Mouse (Mus musculus) frontal cortex, adult (tissue): Measurements from ENCODE around the gene Znhit6.
A peak's percentile ranks its signal among the peaks of the same experiment; 100 is the strongest.

Experiments
- ATAC-seq: cut with Nextera tagmentation; 2 replicates; pipeline ENCODE4 v1.9.2; 2017; ENCODE audit warnings: mild to moderate bottlenecking, moderate library complexity, mixed read lengths; ENCODE audit not compliant: low TSS enrichment

Gene Znhit6

GRCm38 (mm10) chr3:145605437-145606123, 29.6 kb downstream of the Znhit6 start:
- ATAC-seq: no peak

GRCm38 (mm10) chr3:145608320-145608719, 32.3 kb downstream of the Znhit6 start:
- ATAC-seq: no peak

- ATAC-seq: peak; percentile 63; the same call in 1 of the 2 replicates
These were observed 36.7 kb downstream of the Znhit6 start for GRCm38 (mm10) chr3:145612662-145613061.

- ATAC-seq: no peak
These were observed 37.2 kb downstream of the Znhit6 start for GRCm38 (mm10) chr3:145613234-145613633.

- ATAC-seq: no peak
These were observed 38.5 kb downstream of the Znhit6 start for GRCm38 (mm10) chr3:145614362-145615115.

- no peak for ATAC-seq
These were observed 42.3 kb downstream of the Znhit6 start for GRCm38 (mm10) chr3:145618299-145618698.

- no peak for ATAC-seq
These were observed 43.8 kb downstream of the Znhit6 start for GRCm38 (mm10) chr3:145619621-145620365.

GRCm38 (mm10) chr3:145621209-145621608, 45.2 kb downstream of the Znhit6 start:
- no peak for ATAC-seq

- 0 out of 2 replicates have a peak, but pooled peaks have one; percentile 34 for ATAC-seq
These were observed 47.0 kb downstream of the Znhit6 start for GRCm38 (mm10) chr3:145623047-145623446.

- ATAC-seq: no peak
These were observed 48.8 kb downstream of the Znhit6 start for GRCm38 (mm10) chr3:145624786-145625185.

GRCm38 (mm10) chr3:145625546-145625945, 49.5 kb downstream of the Znhit6 start:
- ATAC-seq: no peak

GRCm38 (mm10) chr3:145626063-145626462, 50.1 kb downstream of the Znhit6 start:
- no peak for ATAC-seq

- ATAC-seq: peak; percentile 82
These were observed 51.8 kb downstream of the Znhit6 start for GRCm38 (mm10) chr3:145627830-145628229.

GRCm38 (mm10) chr3:145628643-145629042, 52.6 kb downstream of the Znhit6 start:
- no peak for ATAC-seq

- ATAC-seq: no peak
These were observed 56.9 kb downstream of the Znhit6 start for GRCm38 (mm10) chr3:145632888-145633287.

- no peak for ATAC-seq
These were observed 58.2 kb downstream of the Znhit6 start for GRCm38 (mm10) chr3:145634002-145634710.

- peak; percentile 49 for ATAC-seq
These were observed 64.2 kb downstream of the Znhit6 start for GRCm38 (mm10) chr3:145640170-145640569.

GRCm38 (mm10) chr3:145640583-145640982, 64.6 kb downstream of the Znhit6 start:
- ATAC-seq: 0 out of 2 replicates have a peak, but pooled peaks have one; percentile 14

- no peak for ATAC-seq
These were observed 65.2 kb downstream of the Znhit6 start for GRCm38 (mm10) chr3:145641036-145641685.

- no peak for ATAC-seq
These were observed 65.9 kb downstream of the Znhit6 start for GRCm38 (mm10) chr3:145641878-145642277.

- no peak for ATAC-seq
These were observed 66.9 kb downstream of the Znhit6 start for GRCm38 (mm10) chr3:145642861-145643260.
